Mouse (Mus musculus): ENCODE data around the gene Tead4.

Gene Tead4

GRCm38 (mm10) chr6:128300134-128301001 lies at the start of gene Tead4:
Gene Tead4, minus strand, starts transcription at chr6:128300823.
- in situ Hi-C loops (cut with MseI, MboI), result loop anchor here (10.0 kb wide), 2 partner anchors 66 to 96 kb away; no protein-coding TSS in a partner anchor

GRCm38 (mm10) chr6:128349711-128350110 lies 49.1 kb upstream of the Tead4 start:
- in situ Hi-C loops (cut with MseI, MboI), result no loop called here

- in situ Hi-C loops (cut with MseI, MboI), result no loop called here
Measured at GRCm38 (mm10) chr6:128346782-128347181, 46.2 kb upstream of the Tead4 start.

GRCm38 (mm10) chr6:128345623-128346022 lies 45.0 kb upstream of the Tead4 start:
- in situ Hi-C loops (cut with MseI, MboI), result no loop called here

- in situ Hi-C loops (cut with MseI, MboI), result no loop called here
Measured at GRCm38 (mm10) chr6:128341956-128342723, 41.5 kb upstream of the Tead4 start.

GRCm38 (mm10) chr6:128338876-128339275 lies 38.3 kb upstream of the Tead4 start:
- in situ Hi-C loops (cut with MseI, MboI), result no loop called here

GRCm38 (mm10) chr6:128337467-128337866 lies 36.8 kb upstream of the Tead4 start:
- in situ Hi-C loops (cut with MseI, MboI), result no loop called here

- in situ Hi-C loops (cut with MseI, MboI), result no loop called here
Measured at GRCm38 (mm10) chr6:128334397-128335124, 33.9 kb upstream of the Tead4 start.

GRCm38 (mm10) chr6:128318317-128318716 lies 17.7 kb upstream of the Tead4 start:
- in situ Hi-C loops (cut with MseI, MboI), result loop anchor here in 1 of 2 experiments (10.0 kb wide), 1 partner anchor 124 kb away; no protein-coding TSS in a partner anchor

GRCm38 (mm10) chr6:128315597-128315996 lies 15.0 kb upstream of the Tead4 start:
- in situ Hi-C loops (cut with MseI, MboI), result loop anchor here in 1 of 2 experiments (10.0 kb wide), 1 partner anchor 121 kb away; no protein-coding TSS in a partner anchor

GRCm38 (mm10) chr6:128314796-128315195 lies 14.2 kb upstream of the Tead4 start:
- in situ Hi-C loops (cut with MseI, MboI), result loop anchor here in 1 of 2 experiments (10.0 kb wide), 1 partner anchor 120 kb away; no protein-coding TSS in a partner anchor

- in situ Hi-C loops (cut with MseI, MboI), result loop anchor here (10.0 kb wide), 2 partner anchors 74 to 104 kb away; no protein-coding TSS in a partner anchor
Measured at GRCm38 (mm10) chr6:128308311-128308710, 7.7 kb upstream of the Tead4 start.

GRCm38 (mm10) chr6:128304801-128305200 lies 4.2 kb upstream of the Tead4 start:
- in situ Hi-C loops (cut with MseI, MboI), result loop anchor here (10.0 kb wide), 2 partner anchors 70 to 100 kb away; no protein-coding TSS in a partner anchor

- in situ Hi-C loops (cut with MseI, MboI), result loop anchor here (10.0 kb wide), 2 partner anchors 68 to 98 kb away; no protein-coding TSS in a partner anchor
Measured at GRCm38 (mm10) chr6:128302640-128303039, 2.0 kb upstream of the Tead4 start.

GRCm38 (mm10) chr6:128301891-128302290 lies 1.3 kb upstream of the Tead4 start:
- in situ Hi-C loops (cut with MseI, MboI), result loop anchor here (10.0 kb wide), 2 partner anchors 67 to 97 kb away; no protein-coding TSS in a partner anchor

GRCm38 (mm10) chr6:128301458-128301857 lies 835 bp upstream of the Tead4 start:
- in situ Hi-C loops (cut with MseI, MboI), result loop anchor here (10.0 kb wide), 2 partner anchors 67 to 97 kb away; no protein-coding TSS in a partner anchor

GRCm38 (mm10) chr6:128299292-128300133 lies 1.1 kb downstream of the Tead4 start:
- in situ Hi-C loops (cut with MseI, MboI), result loop anchor here (10.0 kb wide), 2 partner anchors 65 to 95 kb away; no protein-coding TSS in a partner anchor

GRCm38 (mm10) chr6:128298246-128298645 lies 2.4 kb downstream of the Tead4 start:
- in situ Hi-C loops (cut with MseI, MboI), result no loop called here

- in situ Hi-C loops (cut with MseI, MboI), result no loop called here
Measured at GRCm38 (mm10) chr6:128296750-128297393, 3.8 kb downstream of the Tead4 start.
